ENCODE assay signal across 8 mouse cellular contexts in genomic region chr10:128909567-128910028, GRCm38 (mm10). TPM values are rescaled to one million over a fixed set of nuclear protein-coding genes. Genes with fewer than 3 reads are reported as not detected.
A peak's percentile ranks its signal among the peaks of the same experiment; 100 is the strongest.
DNase-seq lines count a peak whose midpoint lies in the region; ATAC-seq and TF ChIP-seq lines count a peak whose summit lies in the region.

No protein-coding gene starts in this region.

- TF ChIP-seq CTCF in stomach, postnatal 0 days (IDR thresholded peaks at IDR 0.05; ENCODE audit: low read depth): no peak

- under 1% methylated on average over 40 of the region's 41 CpGs for WGBS in embryonic facial prominence, embryonic 13.5 days
- 2% methylated on average over 38 of the region's 41 CpGs for WGBS in midbrain, embryonic 15.5 days
- 0% methylated on average over 25 of the region's 41 CpGs for WGBS in stomach, postnatal 0 days

- H3K27ac ChIP-seq in embryonic facial prominence, embryonic 13.5 days: peak overlapping the region; percentile 94
- H3K27ac ChIP-seq in midbrain, embryonic 15.5 days: peak overlapping the region; percentile 39; the same call in 1 of the 2 replicates
- H3K27ac ChIP-seq in stomach, postnatal 0 days (replicated peaks): peak overlapping the region; percentile 97

- peaks cover 33% of the 10 kb centered on the region for H3K4me1 ChIP-seq in embryonic facial prominence, embryonic 13.5 days
- peaks cover 23% of the 10 kb centered on the region for H3K4me1 ChIP-seq in midbrain, embryonic 15.5 days
- no peaks in the 10 kb centered on the region for H3K4me1 ChIP-seq in stomach, postnatal 0 days (replicated peaks; ENCODE audit: control insufficient read depth, insufficient read depth)

- peak overlapping the region; percentile 76 for H3K4me2 ChIP-seq in embryonic facial prominence, embryonic 13.5 days
- peak overlapping the region; percentile 80 for H3K4me2 ChIP-seq in midbrain, embryonic 15.5 days
- peak overlapping the region; percentile 72 for H3K4me2 ChIP-seq in stomach, postnatal 0 days (replicated peaks; ENCODE audit: low read depth)

- H3K4me3 ChIP-seq in embryonic facial prominence, embryonic 13.5 days: peak overlapping the region; percentile 86
- H3K4me3 ChIP-seq in midbrain, embryonic 15.5 days: peak overlapping the region; percentile 77
- peak overlapping the region; percentile 92 for H3K4me3 ChIP-seq in stomach, postnatal 0 days (ENCODE audit: low read depth, low read length)

- ATAC-seq in embryonic facial prominence, embryonic 13.5 days (ENCODE audit: insufficient number of reproducible peaks, insufficient read depth, low FRiP score, low TSS enrichment, low read depth): peak; percentile 78
- peak; percentile 67 for ATAC-seq in midbrain, embryonic 15.5 days (replicated peaks)
- ATAC-seq in stomach, postnatal 0 days (ENCODE audit: low FRiP score, low TSS enrichment): peak; percentile 85

- TF ChIP-seq EP300 in stomach, postnatal 0 days (optimal IDR thresholded peaks at IDR 0.05): no peak

- peak; percentile 85 for DNase-seq in layer of hippocampus, adult 11-12 months (ENCODE audit: low spot score)
- no peak for DNase-seq in layer of hippocampus, adult 9-10 months (ENCODE audit: low spot score)
- peak; percentile 89 to 91 for DNase-seq in heart, adult 9 months (ENCODE audit: low spot score in 2 of 2)
- DNase-seq in kidney, adult 9 months: peak; percentile 95
- peak; percentile 75 for DNase-seq in liver
- DNase-seq in stomach, postnatal 0 days (ENCODE audit: low spot score): peak; percentile 93

- H3K9ac ChIP-seq in embryonic facial prominence, embryonic 13.5 days: peak overlapping the region; percentile 98
- peak overlapping the region; percentile 72 for H3K9ac ChIP-seq in midbrain, embryonic 15.5 days
- H3K9ac ChIP-seq in stomach, postnatal 0 days (ENCODE audit: low read length): peak overlapping the region; percentile 97

- H3K27me3 ChIP-seq in embryonic facial prominence, embryonic 13.5 days: no peaks in the 10 kb centered on the region
- no peaks in the 10 kb centered on the region; the same call in 1 of the 2 replicates for H3K27me3 ChIP-seq in midbrain, embryonic 15.5 days (replicated peaks)
- no peaks in the 10 kb centered on the region for H3K27me3 ChIP-seq in stomach, postnatal 0 days (ENCODE audit: control insufficient read depth, insufficient read depth, low read length)

- peaks cover 34% of the 10 kb centered on the region for H3K36me3 ChIP-seq in embryonic facial prominence, embryonic 13.5 days
- H3K36me3 ChIP-seq in midbrain, embryonic 15.5 days (replicated peaks): no peaks in the 10 kb centered on the region
- peaks cover 4% of the 10 kb centered on the region; the same call in 1 of the 2 replicates for H3K36me3 ChIP-seq in stomach, postnatal 0 days (ENCODE audit: control insufficient read depth, insufficient read depth, low read length)

- no peaks in the 10 kb centered on the region for H3K9me3 ChIP-seq in embryonic facial prominence, embryonic 13.5 days
- no peaks in the 10 kb centered on the region for H3K9me3 ChIP-seq in midbrain, embryonic 15.5 days
- H3K9me3 ChIP-seq in stomach, postnatal 0 days (ENCODE audit: control insufficient read depth, low read length): no peaks in the 10 kb centered on the region

RNA-seq across cellular contexts. Expression of gene Cd63, which starts 8.8 kb away (rescaled TPM):
- polyA plus RNA-seq in embryonic facial prominence, embryonic 13.5 days (2015; fragmentation: Nextera tagmentation; extraction: Ambion mirVana): 663 and 674 TPM in 2 replicates
- 154 and 184 TPM in 2 replicates for polyA plus RNA-seq in midbrain, embryonic 15.5 days (2015; fragmentation: Nextera tagmentation; extraction: Ambion mirVana)
- 760 and 773 TPM in 2 replicates for polyA plus RNA-seq in stomach, postnatal 0 days (2015; fragmentation: Nextera tagmentation; extraction: Ambion mirVana)

RNA-seq across cellular contexts. Expression of gene Rdh5, which starts 13.1 kb away (rescaled TPM):
- 12.7 and 16.4 TPM in 2 replicates for polyA plus RNA-seq in embryonic facial prominence, embryonic 13.5 days (2015; fragmentation: Nextera tagmentation; extraction: Ambion mirVana)
- 12.9 and 15.4 TPM in 2 replicates for polyA plus RNA-seq in midbrain, embryonic 15.5 days (2015; fragmentation: Nextera tagmentation; extraction: Ambion mirVana)
- polyA plus RNA-seq in stomach, postnatal 0 days (2015; fragmentation: Nextera tagmentation; extraction: Ambion mirVana): 8.1 and 9.5 TPM in 2 replicates

RNA-seq across cellular contexts. Expression of gene Bloc1s1, which starts 14.2 kb away (rescaled TPM):
- polyA plus RNA-seq in embryonic facial prominence, embryonic 13.5 days (2015; fragmentation: Nextera tagmentation; extraction: Ambion mirVana): 206 and 216 TPM in 2 replicates
- 259 and 262 TPM in 2 replicates for polyA plus RNA-seq in midbrain, embryonic 15.5 days (2015; fragmentation: Nextera tagmentation; extraction: Ambion mirVana)
- 194 and 198 TPM in 2 replicates for polyA plus RNA-seq in stomach, postnatal 0 days (2015; fragmentation: Nextera tagmentation; extraction: Ambion mirVana)

RNA-seq across cellular contexts. Expression of gene Gdf11, which starts 18.1 kb away (rescaled TPM):
- polyA plus RNA-seq in embryonic facial prominence, embryonic 13.5 days (2015; fragmentation: Nextera tagmentation; extraction: Ambion mirVana): 7.0 and 8.3 TPM in 2 replicates
- polyA plus RNA-seq in midbrain, embryonic 15.5 days (2015; fragmentation: Nextera tagmentation; extraction: Ambion mirVana): 10.3 and 10.9 TPM in 2 replicates
- 1.5 and 1.6 TPM in 2 replicates for polyA plus RNA-seq in stomach, postnatal 0 days (2015; fragmentation: Nextera tagmentation; extraction: Ambion mirVana)

RNA-seq across cellular contexts. Expression of gene Itga7, which starts 24.0 kb away (rescaled TPM):
- 1.2 and 2.0 TPM in 2 replicates for polyA plus RNA-seq in embryonic facial prominence, embryonic 13.5 days (2015; fragmentation: Nextera tagmentation; extraction: Ambion mirVana)
- polyA plus RNA-seq in midbrain, embryonic 15.5 days (2015; fragmentation: Nextera tagmentation; extraction: Ambion mirVana): 5.1 and 5.5 TPM in 2 replicates
- polyA plus RNA-seq in stomach, postnatal 0 days (2015; fragmentation: Nextera tagmentation; extraction: Ambion mirVana): 8.5 and 8.7 TPM in 2 replicates

Comparison
In these comparisons a context has a peak if more than half of its experiments do, and no peak if none do; other contexts are left out.
1. H3K27ac ChIP-seq: peak in every context shown above with its lines; median percentile 97 in stomach, postnatal 0 days; 94 in embryonic facial prominence, embryonic 13.5 days; 39 in midbrain, embryonic 15.5 days.